ENCODE assay signal across 29 mouse cellular contexts in the genomic region with DNA sequence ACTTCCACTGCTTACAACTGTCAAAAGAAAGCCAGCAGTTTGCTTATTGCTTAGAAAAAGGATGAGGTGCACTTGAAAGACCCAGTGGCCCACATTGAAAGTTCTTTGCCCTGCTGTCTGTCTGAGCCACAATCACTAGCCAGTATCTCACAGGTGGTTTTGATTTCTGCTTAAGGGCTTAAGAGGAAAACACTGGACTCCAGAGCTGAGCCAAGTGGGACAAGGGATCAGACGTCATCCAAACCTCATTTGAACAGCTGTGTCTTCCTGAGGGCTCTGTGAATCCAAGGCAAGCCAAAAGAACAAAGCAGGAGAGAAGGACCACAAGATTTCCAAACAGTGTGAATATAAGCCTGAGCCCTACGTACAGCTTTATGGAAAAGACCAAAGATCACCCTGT.
DNase-seq lines count a peak whose midpoint lies in the region; ATAC-seq lines count a peak whose summit lies in the region.
"Had no signal": no experiment of that assay in that cellular context is flagged by ENCODE, and none has a peak within 500 bp of the region (broad histone marks: within the 10 kb centered on the region; RNA-seq: fewer than 3 reads in every experiment).

No protein-coding gene starts in this region.

- no peak overlapping the region for H3K4me2 ChIP-seq in midbrain, embryonic 11.5 days
- H3K4me2 ChIP-seq in midbrain, embryonic 13.5 days (replicated peaks) = no peak overlapping the region
- H3K4me2 ChIP-seq: embryonic facial prominence, embryonic 12.5 days; hindbrain, embryonic 13.5 days; liver, embryonic 12.5 days had no signal

- peak; percentile 4 for DNase-seq in adrenal gland, postnatal 14 days
- DNase-seq in adrenal gland, adult 8-10 months = no peak
- DNase-seq in gastrocnemius, postnatal 14 days = peak; percentile 12
- no peak for DNase-seq in gastrocnemius, adult 8-10 months (ENCODE audit: low spot score in 2 of 2)
- peak; percentile 12 for DNase-seq in heart, adult 9 months (ENCODE audit: low spot score in 2 of 2)
- no peak for DNase-seq in heart, postnatal 25 days (ENCODE audit: low spot score)
- DNase-seq in midbrain, embryonic 11.5 days (ENCODE audit: low spot score, missing footprints) = peak; percentile 23
- DNase-seq: adrenal gland, postnatal 36 days; cerebellum, adult 18-20 months; cerebellum, postnatal 10 days; kidney, adult 8-10 months; kidney, postnatal 10 days; layer of hippocampus, postnatal 36 days; left cerebral cortex, postnatal 4 days; liver, postnatal 0 days; lung, postnatal 10 days; midbrain, embryonic 14.5 days; thymus, adult 18-20 months; thymus, postnatal 25 days had no signal

- intact Hi-C loops in gastrocnemius, postnatal 14 days (cut with DNase I; ENCODE audit: low total_unique reads) = no loop called here
- intact Hi-C loops in heart, postnatal 25 days (cut with DNase I) = no loop called here

- no peak overlapping the region for H3K9ac ChIP-seq in midbrain, embryonic 11.5 days (ENCODE audit: low read length)
- no peak overlapping the region for H3K9ac ChIP-seq in midbrain, embryonic 13.5 days (replicated peaks)
- H3K9ac ChIP-seq: embryonic facial prominence, embryonic 12.5 days; hindbrain, embryonic 13.5 days; liver, embryonic 12.5 days; liver, postnatal 0 days had no signal

- H3K4me1 ChIP-seq in midbrain, embryonic 11.5 days (ENCODE audit: control insufficient read depth, insufficient read depth, low read length) = no peaks in the 10 kb centered on the region
- H3K4me1 ChIP-seq in midbrain, embryonic 13.5 days (replicated peaks) = no peaks in the 10 kb centered on the region
- H3K4me1 ChIP-seq: embryonic facial prominence, embryonic 12.5 days; hindbrain, embryonic 13.5 days; liver, embryonic 12.5 days; megakaryocyte, embryonic 14.5 days had no signal

- WGBS in midbrain, embryonic 11.5 days = 72% methylated on average over 2 of the region's 2 CpGs
- 80% methylated on average over 2 of the region's 2 CpGs for whole genome bisulfite sequencing in midbrain, embryonic 13.5 days

- no peaks in the 10 kb centered on the region for H3K36me3 ChIP-seq in midbrain, embryonic 11.5 days (ENCODE audit: control insufficient read depth, insufficient read depth, low read length)
- H3K36me3 ChIP-seq in midbrain, embryonic 13.5 days = no peaks in the 10 kb centered on the region
- H3K36me3 ChIP-seq: embryonic facial prominence, embryonic 12.5 days; G1E; hindbrain, embryonic 13.5 days; liver, embryonic 12.5 days had no signal

- no peak overlapping the region for H3K27ac ChIP-seq in midbrain, embryonic 11.5 days (ENCODE audit: low read depth, low read length)
- H3K27ac ChIP-seq in midbrain, embryonic 13.5 days = no peak overlapping the region
- H3K27ac ChIP-seq: embryonic facial prominence, embryonic 12.5 days; hindbrain, embryonic 13.5 days; liver, embryonic 12.5 days; stomach, postnatal 0 days had no signal

- no peaks in the 10 kb centered on the region for H3K27me3 ChIP-seq in midbrain, embryonic 11.5 days (ENCODE audit: control insufficient read depth, insufficient read depth, low read length)
- H3K27me3 ChIP-seq in midbrain, embryonic 13.5 days = no peaks in the 10 kb centered on the region
- H3K27me3 ChIP-seq: embryonic facial prominence, embryonic 12.5 days; hindbrain, embryonic 13.5 days; liver, embryonic 12.5 days; megakaryocyte, embryonic 14.5 days had no signal

- H3K9me3 ChIP-seq in midbrain, embryonic 11.5 days (ENCODE audit: control insufficient read depth, low read length) = no peaks in the 10 kb centered on the region
- no peaks in the 10 kb centered on the region for H3K9me3 ChIP-seq in midbrain, embryonic 13.5 days
- H3K9me3 ChIP-seq: embryonic facial prominence, embryonic 12.5 days; hindbrain, embryonic 13.5 days; liver, embryonic 12.5 days had no signal

- no peak overlapping the region for H3K4me3 ChIP-seq in midbrain, embryonic 11.5 days (ENCODE audit: low read depth, low read length)
- H3K4me3 ChIP-seq in midbrain, embryonic 13.5 days (replicated peaks) = no peak overlapping the region
- H3K4me3 ChIP-seq: embryonic facial prominence, embryonic 12.5 days; hindbrain, embryonic 13.5 days; liver, embryonic 12.5 days; megakaryocyte, embryonic 14.5 days had no signal

- ATAC-seq in midbrain, embryonic 11.5 days (ENCODE audit: low FRiP score) = no peak
- no peak for ATAC-seq in midbrain, embryonic 13.5 days
- ATAC-seq: forebrain, embryonic 14.5 days; intestine, embryonic 16.5 days; liver, embryonic 12.5 days; liver, postnatal 0 days; Patski had no signal

Comparison
In these comparisons a context has a peak if more than half of its experiments do, and no peak if none do; other contexts are left out.
1. DNase-seq: peak in adrenal gland, postnatal 14 days (single experiment), gastrocnemius, postnatal 14 days (single experiment), heart, adult 9 months (2 of 2) and midbrain, embryonic 11.5 days (single experiment); none in adrenal gland, adult 8-10 months (single experiment), gastrocnemius, adult 8-10 months (0 of 2) and heart, postnatal 25 days (single experiment).